Mouse (Mus musculus) layer of hippocampus, adult 2 months (tissue): ENCODE data around the gene Lpar1. TPM values are rescaled to one million over a fixed set of nuclear protein-coding genes. Genes with fewer than 3 reads are reported as not detected.
A peak's percentile ranks its signal among the peaks of the same experiment; 100 is the strongest.

Source experiments
- DNase-seq, 2 experiments: peaks; one replicate each; pipeline ENCODE4 v3.0.0; 2022; ENCODE audit warnings: low spot score in 2 of 2
- H3K27ac ChIP-seq: fragments of 200-600 bp; 2 replicates; pipeline ENCODE4 v1.8.1; 2022
- H3K4me3 ChIP-seq: fragments of 200-600 bp; 2 replicates; pipeline ENCODE4 v1.8.1; 2022; ENCODE audit warnings: mild to moderate bottlenecking
- CTCF ChIP-seq: fragments of 200-600 bp; conservative IDR thresholded peaks from 2 replicates; pipeline ENCODE4 v1.8.1; 2022; ENCODE audit warnings: antibody characterized with exemption, mild to moderate bottlenecking, moderate library complexity
- long read RNA-seq, 2 experiments: library from polyadenylated mRNA; stranded (forward); transcript quantifications; one replicate each; pipeline ENCODE4 v2.0.0; 2021; ENCODE audit warnings: borderline mapping rate in 2 of 2
- total RNA-seq, 2 experiments: library from RNA; stranded (reverse); gene quantifications; 2 replicates each; pipeline ENCODE4 v1.2.3; 2021

The Lpar1 gene
- total RNA-seq = 10 to 100 TPM; 15.2 to 17.3 TPM
- long read RNA-seq, experiment 1, partial matches to known transcripts = 1 of 13 reads
- long read RNA-seq, experiment 1, other reads (novel, unspliced or antisense) = 5 of 13 reads
- long read RNA-seq, experiment 2, transcript Lpar1-201 (4 exons, 3,512 nt) = minor isoform, 6 of 21 reads
- long read RNA-seq, experiment 2, transcript Lpar1-202 (3 exons, 3,244 nt) = major isoform, 7 of 21 reads
- long read RNA-seq, experiment 2, partial matches to known transcripts = 3 of 21 reads
- long read RNA-seq, experiment 2, other reads (novel, unspliced or antisense) = 3 of 21 reads

GRCm38 (mm10) chr4:58553631-58554358, at the start of gene Lpar1:
TSS of gene Lpar1 (minus strand) at chr4:58553898.
- Histone ChIP-seq H3K4me3 (peak within 1 kb of the TSS; percentile 72), H3K27ac (peak within 1 kb of the TSS; percentile 36)
- no peak for TF ChIP-seq CTCF
- no peak for DNase-seq

- no peak overlapping the region for H3K4me3 ChIP-seq
- DNase-seq = no peak
- H3K27ac ChIP-seq = no peak overlapping the region
- TF ChIP-seq CTCF = no peak
Observed at GRCm38 (mm10) chr4:58585942-58586341, 32.2 kb upstream of the Lpar1 start.

- Histone ChIP-seq H3K27ac (no peak overlapping the region), H3K4me3 (no peak overlapping the region)
- no peak for TF ChIP-seq CTCF
- DNase-seq = no peak
Observed at GRCm38 (mm10) chr4:58581191-58581590, 27.5 kb upstream of the Lpar1 start.

GRCm38 (mm10) chr4:58580516-58580915, 26.8 kb upstream of the Lpar1 start:
- DNase-seq = no peak
- TF ChIP-seq CTCF = no peak
- H3K4me3 ChIP-seq = no peak overlapping the region
- no peak overlapping the region for H3K27ac ChIP-seq

- no peak for DNase-seq
- no peak overlapping the region for H3K27ac ChIP-seq
- no peak overlapping the region for H3K4me3 ChIP-seq
- no peak for TF ChIP-seq CTCF
Observed at GRCm38 (mm10) chr4:58580098-58580497, 26.4 kb upstream of the Lpar1 start.

- no peak for TF ChIP-seq CTCF
- no peak for DNase-seq
Observed at GRCm38 (mm10) chr4:58578488-58578887, 24.8 kb upstream of the Lpar1 start.

GRCm38 (mm10) chr4:58577382-58578048, 23.8 kb upstream of the Lpar1 start:
- no peak overlapping the region for H3K27ac ChIP-seq
- H3K4me3 ChIP-seq = no peak overlapping the region
- no peak for TF ChIP-seq CTCF
- no peak for DNase-seq

More at GRCm38 (mm10) chr4:58578488-58578887, 24.8 kb upstream of the Lpar1 start:
- Histone ChIP-seq H3K27ac (no peak overlapping the region), H3K4me3 (no peak overlapping the region)

- Histone ChIP-seq H3K27ac (no peak overlapping the region), H3K4me3 (no peak overlapping the region)
- no peak for TF ChIP-seq CTCF
- no peak for DNase-seq
Observed at GRCm38 (mm10) chr4:58575831-58576230, 22.1 kb upstream of the Lpar1 start.

- no peak overlapping the region for H3K4me3 ChIP-seq
- DNase-seq = no peak
- no peak for TF ChIP-seq CTCF
- H3K27ac ChIP-seq = no peak overlapping the region
Observed at GRCm38 (mm10) chr4:58574024-58574423, 20.3 kb upstream of the Lpar1 start.

GRCm38 (mm10) chr4:58572446-58572845, 18.7 kb upstream of the Lpar1 start:
- no peak for TF ChIP-seq CTCF
- no peak for DNase-seq
- Histone ChIP-seq H3K27ac (no peak overlapping the region), H3K4me3 (no peak overlapping the region)

- Histone ChIP-seq H3K27ac (no peak overlapping the region), H3K4me3 (no peak overlapping the region)
- TF ChIP-seq CTCF = no peak
- no peak for DNase-seq
Observed at GRCm38 (mm10) chr4:58571661-58572060, 18.0 kb upstream of the Lpar1 start.

GRCm38 (mm10) chr4:58571232-58571631, 17.5 kb upstream of the Lpar1 start:
- Histone ChIP-seq H3K27ac (no peak overlapping the region), H3K4me3 (no peak overlapping the region)
- DNase-seq = no peak
- no peak for TF ChIP-seq CTCF

- no peak overlapping the region for H3K27ac ChIP-seq
- no peak for TF ChIP-seq CTCF
- H3K4me3 ChIP-seq = no peak overlapping the region
- peak in 1 of 2 experiments; percentile 26 for DNase-seq
Observed at GRCm38 (mm10) chr4:58568486-58568885, 14.8 kb upstream of the Lpar1 start.
